Mouse (Mus musculus) natural killer cell, adult 2 months (primary cell): ENCODE results near the gene Gm4952.
"Not testable (repeated sequence)": the region's sequence is repeated elsewhere in the genome, so short reads cannot be mapped to it uniquely, and the experiment has no call there.

Source experiments
- DNase-seq, 2 experiments: peaks; one replicate each; pipeline ENCODE4 v3.0.0; 2022; ENCODE audit warnings: low spot score in 2 of 2

The Gm4952 gene

DNA sequence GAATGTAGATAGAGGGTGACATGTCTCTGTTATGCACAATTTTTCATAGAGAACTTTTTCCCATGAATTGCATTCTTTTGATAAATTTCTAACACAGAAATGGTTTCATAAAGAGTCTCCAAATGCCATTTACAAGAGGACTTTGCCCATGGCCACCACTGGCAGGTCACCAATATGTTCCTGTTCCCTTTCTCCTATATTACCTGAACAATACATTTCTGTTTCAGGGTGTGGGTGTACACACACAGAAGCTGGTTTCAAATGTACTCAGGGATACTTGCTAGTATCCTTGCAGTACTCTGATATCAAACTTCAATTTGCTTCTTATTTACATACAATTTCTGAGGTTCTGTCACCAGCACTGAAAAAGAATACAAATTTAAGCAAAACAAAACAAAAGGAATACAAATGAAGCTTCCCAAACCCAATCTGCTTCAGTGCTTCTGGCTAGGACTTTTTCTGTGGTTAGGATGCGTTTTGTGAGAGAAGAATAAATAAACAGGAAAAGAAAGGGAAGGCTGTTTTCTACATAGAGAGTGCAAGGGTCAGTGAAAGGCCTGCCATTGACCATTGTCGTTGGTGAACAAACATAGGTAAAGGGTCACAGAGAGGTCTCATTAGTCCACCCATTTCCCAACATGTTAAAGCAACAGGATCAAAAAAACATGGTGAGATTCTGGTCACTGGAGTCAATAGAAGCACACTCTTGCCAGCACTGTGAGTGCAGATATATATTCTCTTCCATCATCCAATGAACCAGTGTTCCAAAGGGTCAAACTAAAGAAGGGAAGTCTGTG lies 1.1 kb downstream of the Gm4952 start:
- no peak for DNase-seq

GRCm38 (mm10) chr19:12608336-12608735 lies 8.6 kb downstream of the Gm4952 start:
- no peak for DNase-seq

- no peak for DNase-seq
Observed at GRCm38 (mm10) chr19:12613646-12614045, 13.9 kb downstream of the Gm4952 start.

- DNase-seq: no peak
Observed at GRCm38 (mm10) chr19:12633176-12633575, 33.4 kb downstream of the Gm4952 start, which contains the start of gene Glyat. Gene Glyat (plus strand): TSS chr19:12633308.

DNA sequence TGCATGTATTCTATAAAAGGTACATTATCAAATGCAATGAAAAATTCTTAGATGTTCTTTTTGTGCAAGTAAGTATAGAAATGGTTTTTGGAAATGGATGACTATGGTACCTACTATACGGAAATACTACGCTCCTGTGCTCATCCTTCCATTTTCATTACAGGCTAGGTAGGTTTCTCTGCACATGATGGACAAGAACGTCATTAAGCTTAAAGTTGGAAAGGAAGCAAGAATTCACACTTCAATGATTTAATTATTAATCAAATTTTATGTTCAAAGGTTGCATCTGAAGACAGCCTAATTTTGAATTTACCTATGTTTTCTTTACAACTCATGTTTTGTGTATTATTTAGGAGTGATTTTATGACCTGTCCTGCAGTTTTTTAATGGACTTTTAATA lies 34.5 kb downstream of the Gm4952 start:
- no peak for DNase-seq

GRCm38 (mm10) chr19:12634963-12635362 lies 35.2 kb downstream of the Gm4952 start:
- DNase-seq: no peak

- DNase-seq: no peak
Observed at GRCm38 (mm10) chr19:12636863-12637262, 37.1 kb downstream of the Gm4952 start.

- no peak for DNase-seq
Observed at GRCm38 (mm10) chr19:12638049-12638448, 38.3 kb downstream of the Gm4952 start.

- no peak for DNase-seq
Observed at GRCm38 (mm10) chr19:12649511-12649910, 49.7 kb downstream of the Gm4952 start.

DNA sequence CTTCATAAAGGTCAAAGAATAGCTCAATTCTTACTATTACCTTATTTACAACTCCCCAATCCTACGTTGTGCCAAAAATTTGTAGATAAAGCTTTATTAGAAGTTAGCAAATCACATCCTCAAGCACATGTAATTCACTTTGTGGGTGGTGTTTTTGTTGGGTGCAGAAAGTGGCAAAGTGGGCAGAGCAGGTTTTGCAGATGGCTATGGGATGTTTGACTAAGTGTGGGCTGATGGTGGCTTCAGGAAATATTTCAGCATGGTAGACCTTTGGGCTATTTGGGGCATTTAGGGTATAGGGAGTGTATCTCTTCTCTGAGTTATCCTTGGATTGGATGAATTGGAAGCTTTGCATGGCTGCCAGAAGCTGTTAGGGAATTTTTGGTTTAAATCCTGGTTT lies 66.4 kb downstream of the Gm4952 start:
- DNase-seq: no peak

- DNase-seq: not testable (repeated sequence)
Observed at GRCm38 (mm10) chr19:12668601-12669000, 68.8 kb downstream of the Gm4952 start.

- no peak for DNase-seq
Observed at GRCm38 (mm10) chr19:12670139-12670538, 70.4 kb downstream of the Gm4952 start, which contains the start of gene Olfr1442. Gene Olfr1442 (plus strand): TSS chr19:12670439.

- no peak for DNase-seq
Observed at GRCm38 (mm10) chr19:12671051-12671450, 71.3 kb downstream of the Gm4952 start.

GRCm38 (mm10) chr19:12677812-12678211 lies 78.0 kb downstream of the Gm4952 start, which contains the start of gene Olfr1443:
Gene Olfr1443 (plus strand): TSS chr19:12678112.
- no peak for DNase-seq
